ENCODE assay signal across 15 mouse cellular contexts in the genomic region with DNA sequence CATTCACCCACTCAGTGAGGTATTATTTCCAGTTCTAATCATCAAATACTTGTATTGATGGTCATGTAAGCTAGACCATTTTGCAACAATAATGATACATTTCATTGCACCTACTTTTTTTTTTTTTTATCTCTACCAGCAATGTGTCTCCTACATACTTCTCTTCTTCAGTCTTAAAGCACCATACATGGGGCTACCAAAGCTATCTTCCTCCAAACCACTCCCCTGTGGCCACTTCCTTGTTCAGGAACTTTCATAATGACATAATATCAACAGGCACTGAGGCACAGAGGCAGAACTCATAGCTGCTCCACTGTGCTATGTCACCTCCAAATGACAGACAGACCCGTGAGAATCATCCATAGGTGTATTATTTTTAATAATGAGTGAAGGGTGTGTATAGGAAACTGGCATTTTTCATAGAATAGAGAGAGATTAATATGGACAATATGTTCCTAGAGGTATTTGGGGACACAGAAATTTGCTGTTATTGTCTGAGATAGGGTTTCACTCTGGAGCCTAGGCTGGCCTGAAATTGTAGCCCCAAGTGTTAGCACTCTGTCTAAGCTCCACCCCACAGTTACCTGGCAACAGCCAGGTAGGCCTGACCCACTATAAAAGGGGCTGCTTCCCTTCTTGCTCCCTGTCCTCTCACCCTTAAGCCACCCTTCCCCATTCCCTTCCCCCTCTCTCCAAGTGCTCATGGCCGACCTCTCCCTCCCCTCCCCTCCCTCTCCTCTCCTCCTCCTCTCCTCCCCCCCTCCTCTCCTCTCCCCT.
DNase-seq lines count a peak whose midpoint lies in the region; ATAC-seq and TF ChIP-seq lines count a peak whose summit lies in the region.
"Had no signal": no experiment of that assay in that cellular context is flagged by ENCODE, and none has a peak within 500 bp of the region (broad histone marks: within the 10 kb centered on the region; RNA-seq: fewer than 3 reads in every experiment).

No protein-coding gene starts in this region.

- no peak for TF ChIP-seq POLR2A in bone marrow, adult 2 months (IDR thresholded peaks at IDR 0.05; ENCODE audit: borderline replicate concordance, control insufficient read depth, low read depth, low read length)

- no peak overlapping the region for H3K4me2 ChIP-seq in kidney, embryonic 16.5 days (replicated peaks; ENCODE audit: low read depth, low read length)
- H3K4me2 ChIP-seq: midbrain, embryonic 13.5 days had no signal

- H3K9ac ChIP-seq in kidney, embryonic 16.5 days (replicated peaks; ENCODE audit: low read length) = no peak overlapping the region
- H3K9ac ChIP-seq: midbrain, embryonic 13.5 days had no signal

- no peaks in the 10 kb centered on the region for H3K79me2 ChIP-seq in macrophage (ENCODE audit: inconsistent target)

- no peaks in the 10 kb centered on the region for H3K9me3 ChIP-seq in kidney, embryonic 16.5 days (ENCODE audit: low read length)
- H3K9me3 ChIP-seq: midbrain, embryonic 13.5 days had no signal

- no peak for TF ChIP-seq CTCF in bone marrow, adult 2 months (IDR thresholded peaks at IDR 0.05; ENCODE audit: control insufficient read depth, insufficient read depth, low read length)

- 54% methylated on average over 2 of the region's 2 CpGs for WGBS in kidney, embryonic 16.5 days
- WGBS in bone marrow, adult 2 months = 26% methylated on average over 2 of the region's 2 CpGs
- WGBS in macrophage (ENCODE audit: missing documents) = 22% methylated on average over 1 of the region's 2 CpGs

- ATAC-seq in kidney, embryonic 16.5 days (ENCODE audit: low FRiP score, low TSS enrichment) = 0 out of 2 replicates have a peak, but pooled peaks have one; percentile 31
- ATAC-seq: hindbrain, postnatal 0 days; midbrain, embryonic 13.5 days; Patski had no signal

- no peak overlapping the region for H3K27ac ChIP-seq in kidney, embryonic 16.5 days (ENCODE audit: low read length)
- peak overlapping the region; percentile 81 for H3K27ac ChIP-seq in bone marrow, adult 2 months (ENCODE audit: control insufficient read depth, insufficient read depth, low read depth, low read length, poor library complexity)
- peak overlapping the region; percentile 55 for H3K27ac ChIP-seq in macrophage
- H3K27ac ChIP-seq: hindbrain, postnatal 0 days; midbrain, embryonic 13.5 days had no signal

- no peak overlapping the region for H3K4me3 ChIP-seq in kidney, embryonic 16.5 days (ENCODE audit: low read length)
- no peak overlapping the region for H3K4me3 ChIP-seq in bone marrow, adult 2 months (replicated peaks; ENCODE audit: control insufficient read depth, low read depth, low read length)
- H3K4me3 ChIP-seq in macrophage (ENCODE audit: inconsistent target) = no peak overlapping the region
- H3K4me3 ChIP-seq: midbrain, embryonic 13.5 days had no signal

- peaks cover 10% of the 10 kb centered on the region for H3K4me1 ChIP-seq in kidney, embryonic 16.5 days (ENCODE audit: insufficient read depth, low read length)
- H3K4me1 ChIP-seq in bone marrow, adult 2 months (ENCODE audit: control insufficient read depth, insufficient read depth, low read length) = peaks cover 4% of the 10 kb centered on the region; the same call in 1 of the 2 replicates

- H3K27me3 ChIP-seq in kidney, embryonic 16.5 days (ENCODE audit: insufficient read depth, low read length) = no peaks in the 10 kb centered on the region
- H3K27me3 ChIP-seq: midbrain, embryonic 13.5 days had no signal

- no peak for DNase-seq in kidney, postnatal 25 days
- DNase-seq in A20 (ENCODE audit: low read depth, low spot score) = peak; percentile 79
- no peak for DNase-seq in urinary bladder, postnatal 25 days (ENCODE audit: low spot score)
- no peak for DNase-seq in retina, postnatal 1 day
- DNase-seq in frontal cortex, postnatal 14 days (ENCODE audit: low spot score in 2 of 2) = no peak
- DNase-seq: cerebellum, adult 9-10 months; embryo, embryonic 11 days; lung, adult 2 months; thymus, adult 2 months had no signal

- H3K36me3 ChIP-seq in kidney, embryonic 16.5 days (ENCODE audit: insufficient read depth, low read length) = no peaks in the 10 kb centered on the region
- H3K36me3 ChIP-seq in macrophage (ENCODE audit: inconsistent target) = no peaks in the 10 kb centered on the region
- H3K36me3 ChIP-seq: midbrain, embryonic 13.5 days had no signal
